Mouse (Mus musculus) neural tube, embryonic 13.5 days (tissue): Measurements from ENCODE around the gene Bax. TPM values are rescaled to one million over a fixed set of nuclear protein-coding genes. Genes with fewer than 3 reads are reported as not detected.
"Not testable (repeated sequence)": the region's sequence is repeated elsewhere in the genome, so short reads cannot be mapped to it uniquely, and the experiment has no call there.

ENCODE experiments used
- ATAC-seq: fragments of 200-750 bp; cut with Nextera tagmentation; 2 replicates; pipeline ENCODE4 v1.8.0; 2017; ENCODE audit warnings: low read depth, mild to moderate bottlenecking, moderate TSS enrichment, moderate library complexity
- H3K27ac ChIP-seq: fragments of 300-500 bp; sonication (generic); replicated peaks from 2 replicates; pipeline ENCODE4 v1.5.1; 2015; ENCODE audit warnings: moderate library complexity, mild to moderate bottlenecking, inconsistent platforms
- H3K27me3 ChIP-seq: fragments of 300-500 bp; sonication (generic); 2 replicates; pipeline ENCODE4 v1.6.1; 2015; ENCODE audit warnings: mild to moderate bottlenecking, inconsistent platforms
- H3K36me3 ChIP-seq: fragments of 300-500 bp; sonication (generic); 2 replicates; pipeline ENCODE4 v1.6.1; 2015; ENCODE audit warnings: mild to moderate bottlenecking, inconsistent platforms
- H3K4me1 ChIP-seq: fragments of 300-500 bp; sonication (generic); replicated peaks from 2 replicates; pipeline ENCODE4 v1.6.1; 2015; ENCODE audit warnings: inconsistent platforms
- H3K4me2 ChIP-seq: fragments of 300-500 bp; sonication (generic); 2 replicates; pipeline ENCODE4 v1.6.1; 2015; ENCODE audit warnings: inconsistent platforms, mild to moderate bottlenecking, moderate library complexity
- H3K4me3 ChIP-seq: fragments of 300-500 bp; sonication (generic); 2 replicates; pipeline ENCODE4 v1.5.1; 2015; ENCODE audit warnings: mild to moderate bottlenecking, inconsistent platforms
- H3K9ac ChIP-seq: fragments of 300-500 bp; sonication (generic); 2 replicates; pipeline ENCODE4 v1.6.1; 2015; ENCODE audit warnings: moderate library complexity, mild to moderate bottlenecking, inconsistent platforms
- H3K9me3 ChIP-seq: fragments of 300-500 bp; sonication (generic); 2 replicates; pipeline ENCODE4 v1.6.1; 2016; ENCODE audit warnings: inconsistent platforms
- WGBS: fragments of 180-500 bp; shearing (Covaris S2); methylation state at CpG from one replicate; pipeline ENCODE4 v1.1.7; 2015; 5-methylcytosine and 5-hydroxymethylcytosine counted together
- polyA plus RNA-seq: library from polyadenylated mRNA; unstranded; fragments of >200 nt; fragmentation: Nextera tagmentation; extraction: Ambion mirVana; gene quantifications from 2 replicates; pipeline ENCODE4 v1.2.1, GENCODE M21; 2015

Bax gene
- polyA plus RNA-seq, 1 experiment from 2014 or later = 237 TPM

DNA sequence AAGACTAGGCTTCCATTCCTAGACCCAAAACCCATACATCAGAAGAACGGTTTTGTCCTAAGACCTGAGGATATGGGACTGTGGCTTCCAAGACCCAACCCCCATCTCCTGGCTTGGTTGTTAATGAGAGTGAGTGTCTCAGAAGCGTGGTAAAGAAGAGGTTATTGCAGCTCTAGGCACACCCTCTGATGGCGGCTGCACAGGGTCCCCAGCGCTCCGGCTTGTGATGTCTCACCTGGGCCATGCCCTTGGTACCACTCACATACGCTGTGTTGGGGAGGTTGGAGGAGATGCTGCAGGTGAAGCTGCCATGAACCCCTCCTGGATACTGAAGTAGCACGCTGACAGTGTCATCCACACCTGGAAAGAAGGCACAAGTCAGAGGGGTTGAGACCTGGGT lies 12.1 kb upstream of the Bax start:
- Histone ChIP-seq H3K27me3 (no peaks in the 10 kb centered on the region), H3K4me1 (no peaks in the 10 kb centered on the region), H3K9me3 (no peaks in the 10 kb centered on the region), H3K27ac (no peak overlapping the region), H3K9ac (no peak overlapping the region), H3K4me2 (no peak overlapping the region), H3K4me3 (no peak overlapping the region), H3K36me3 (no peaks in the 10 kb centered on the region)
- 96% methylated on average over 7 of the region's 7 CpGs for WGBS
- ATAC-seq = no peak

DNA sequence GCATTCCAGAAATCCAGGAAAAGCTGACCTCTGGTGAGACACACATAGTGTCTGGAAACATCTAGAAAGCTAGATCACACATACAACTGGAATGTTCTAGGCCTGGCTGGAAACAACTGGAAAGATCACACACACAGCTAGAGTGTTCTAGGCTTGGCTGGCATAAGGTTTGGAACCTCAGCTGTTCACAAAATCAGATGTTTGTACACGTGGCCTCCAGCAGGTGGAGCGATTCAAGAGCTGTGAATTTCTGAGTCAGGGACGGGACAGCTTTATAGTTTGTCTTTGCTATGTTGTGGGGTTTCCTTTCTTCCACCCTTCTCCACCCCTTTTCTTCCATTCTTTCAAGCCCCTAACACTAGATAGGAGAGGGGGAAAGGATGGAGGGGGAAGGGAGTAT lies 10.3 kb upstream of the Bax start:
- Histone ChIP-seq H3K9ac (no peak overlapping the region), H3K4me2 (no peak overlapping the region), H3K36me3 (no peaks in the 10 kb centered on the region), H3K4me3 (no peak overlapping the region), H3K27ac (no peak overlapping the region), H3K4me1 (no peaks in the 10 kb centered on the region), H3K9me3 (no peaks in the 10 kb centered on the region), H3K27me3 (no peaks in the 10 kb centered on the region)
- 0 out of 2 replicates have a peak, but pooled peaks have one; percentile 6 for ATAC-seq
- WGBS = 13% methylated on average over 3 of the region's 3 CpGs

DNA sequence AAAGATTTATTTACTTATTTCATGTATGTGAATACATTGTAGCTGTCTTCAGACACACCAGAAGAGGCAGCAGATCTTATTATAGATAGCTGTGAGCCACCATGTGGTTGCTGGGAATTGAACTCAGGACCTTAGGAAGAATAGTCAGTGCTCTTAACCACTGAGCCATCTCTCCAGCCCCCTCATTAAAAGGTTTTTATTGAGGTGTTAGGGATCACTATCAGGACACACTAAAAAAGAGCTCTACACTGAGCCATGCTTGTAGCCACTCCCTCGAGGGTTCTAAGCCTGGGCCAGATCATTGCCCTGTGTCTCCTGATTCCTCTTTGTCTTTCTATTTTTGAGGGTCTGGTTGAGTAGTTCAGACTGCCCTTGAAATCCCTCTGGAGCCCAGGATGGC lies 9.8 kb upstream of the Bax start:
- no peak overlapping the region for H3K4me3 ChIP-seq
- no peak overlapping the region for H3K4me2 ChIP-seq
- no peak for ATAC-seq
- no peak overlapping the region for H3K9ac ChIP-seq
- no peak overlapping the region for H3K27ac ChIP-seq
- no peaks in the 10 kb centered on the region for H3K27me3 ChIP-seq
- 61% methylated on average over 1 of the region's 1 CpGs for WGBS
- H3K36me3 ChIP-seq = no peaks in the 10 kb centered on the region
- H3K4me1 ChIP-seq = no peaks in the 10 kb centered on the region
- no peaks in the 10 kb centered on the region for H3K9me3 ChIP-seq

DNA sequence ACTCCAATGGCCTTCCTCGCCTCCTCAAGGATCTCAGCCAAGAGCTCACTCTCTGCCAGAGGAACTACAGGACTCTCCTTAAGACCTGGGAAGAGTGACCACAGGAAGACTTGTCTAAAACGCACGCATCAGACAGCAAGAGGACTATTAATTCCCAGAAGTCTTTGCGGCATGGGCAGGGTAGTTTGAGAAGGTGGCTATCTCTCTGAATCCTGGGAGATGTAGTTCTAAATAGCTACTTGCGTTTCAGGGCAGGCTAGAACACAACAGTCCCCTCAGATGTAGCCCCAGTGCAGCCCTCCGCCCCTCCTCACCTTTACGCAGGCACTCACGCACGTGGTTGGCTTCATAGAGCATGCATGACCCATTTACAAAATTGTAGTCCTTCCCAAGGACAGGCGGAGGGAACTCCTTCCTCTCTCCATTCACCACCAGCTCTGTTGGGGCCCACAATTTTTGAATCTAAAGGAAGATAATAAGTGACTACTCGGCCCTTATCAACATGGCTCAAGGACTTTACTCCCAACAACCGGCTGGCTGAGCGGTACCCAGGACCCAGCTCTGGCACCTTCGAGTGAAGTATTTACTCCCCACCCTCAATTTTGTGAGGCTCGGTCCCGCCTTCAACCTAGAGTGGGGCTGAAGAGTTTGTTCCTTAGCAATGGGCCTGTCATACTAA lies 8.7 kb upstream of the Bax start:
- Histone ChIP-seq H3K36me3 (no peaks in the 10 kb centered on the region), H3K27me3 (no peaks in the 10 kb centered on the region), H3K4me1 (no peaks in the 10 kb centered on the region), H3K4me3 (peak overlapping the region; percentile 17), H3K27ac (no peak overlapping the region), H3K9ac (peak overlapping the region; percentile 38; the same call in 1 of the 2 replicates), H3K4me2 (peak overlapping the region; percentile 40), H3K9me3 (no peaks in the 10 kb centered on the region)
- 0 out of 2 replicates have a peak, but pooled peaks have one; percentile 38 for ATAC-seq
- 77% methylated on average over 16 of the region's 16 CpGs for WGBS

DNA sequence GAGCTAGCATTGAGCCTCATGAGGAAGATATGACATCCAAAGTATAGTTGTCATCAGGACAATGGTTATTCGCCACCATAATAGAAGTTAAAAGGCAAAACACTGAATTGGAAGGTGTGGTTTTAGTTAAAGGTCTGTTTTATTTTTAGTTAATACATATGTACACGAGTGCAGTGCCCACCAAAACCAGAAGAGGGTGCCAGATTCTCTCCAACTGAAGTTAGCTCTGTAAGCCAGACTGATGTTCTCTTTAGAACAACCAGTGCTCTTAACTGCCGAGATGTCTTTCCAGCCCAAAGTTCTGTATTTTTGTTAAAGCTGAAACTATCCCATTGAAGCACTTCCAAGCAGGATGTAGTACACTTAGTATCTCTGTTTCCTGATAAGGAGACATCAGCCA lies 4.2 kb upstream of the Bax start:
- no peak overlapping the region for H3K9ac ChIP-seq
- no peaks in the 10 kb centered on the region for H3K36me3 ChIP-seq
- H3K4me1 ChIP-seq = peaks cover 11% of the 10 kb centered on the region
- H3K4me3 ChIP-seq = no peak overlapping the region
- H3K27ac ChIP-seq = no peak overlapping the region
- 6% methylated on average over 3 of the region's 3 CpGs for WGBS
- H3K4me2 ChIP-seq = no peak overlapping the region
- H3K27me3 ChIP-seq = no peaks in the 10 kb centered on the region
- ATAC-seq = no peak
- no peaks in the 10 kb centered on the region for H3K9me3 ChIP-seq

DNA sequence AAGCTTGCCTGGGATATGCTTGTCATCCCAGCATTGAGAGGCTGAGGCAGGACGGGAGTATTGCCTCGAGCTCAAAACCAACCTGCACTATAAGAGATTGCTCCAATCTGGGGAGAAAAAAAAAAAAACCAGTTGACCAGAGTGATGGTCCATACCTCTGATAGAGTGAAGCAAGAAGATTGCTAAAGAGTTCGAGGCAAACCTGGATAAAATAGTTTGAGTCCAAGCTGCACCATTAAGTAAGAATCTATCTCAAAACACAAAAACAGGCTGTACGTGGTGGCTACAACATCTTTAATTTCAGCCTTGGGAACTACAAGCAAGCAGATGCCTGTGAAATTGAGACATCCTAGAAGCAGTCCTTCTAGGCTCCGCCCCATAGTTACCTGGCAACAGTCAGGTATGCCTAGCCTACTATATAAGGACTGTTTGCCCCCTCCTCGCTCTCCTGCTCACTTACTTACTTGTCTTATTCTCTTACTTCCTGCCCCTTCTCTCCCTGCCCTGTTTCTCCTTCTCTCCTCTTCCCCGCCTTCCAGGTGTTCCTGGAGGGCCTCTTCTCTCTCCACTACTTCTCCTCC lies 482 bp upstream of the Bax start:
- peak overlapping the region; percentile 94 for H3K4me3 ChIP-seq
- 39% methylated on average over 7 of the region's 7 CpGs for WGBS
- H3K36me3 ChIP-seq = peaks cover 35% of the 10 kb centered on the region
- peaks cover 31% of the 10 kb centered on the region for H3K4me1 ChIP-seq
- no peaks in the 10 kb centered on the region for H3K9me3 ChIP-seq
- H3K27me3 ChIP-seq = no peaks in the 10 kb centered on the region
- H3K27ac ChIP-seq = no peak overlapping the region
- H3K9ac ChIP-seq = peak overlapping the region; percentile 65
- peak; percentile 32; the same call in 1 of the 2 replicates for ATAC-seq
- H3K4me2 ChIP-seq = peak overlapping the region; percentile 87

DNA sequence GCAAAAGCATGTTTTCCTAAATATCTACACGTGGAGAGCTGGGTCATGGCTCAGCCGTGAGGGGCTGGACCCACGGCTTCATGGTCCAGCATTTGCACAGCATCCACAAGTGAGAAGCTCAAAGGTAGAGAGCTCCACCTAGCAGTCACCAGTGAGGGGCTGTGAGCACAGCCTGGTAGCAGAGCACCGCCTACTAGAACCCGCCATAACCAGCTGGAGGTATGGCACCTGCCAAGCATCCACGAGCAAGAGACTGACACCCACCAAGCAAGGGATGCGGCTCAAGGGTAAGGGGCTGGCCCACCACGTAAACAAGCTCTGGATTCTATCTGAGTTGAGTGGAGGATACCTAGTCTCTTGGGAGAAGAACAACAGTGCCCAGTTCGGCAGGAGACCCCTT lies 1.1 kb downstream of the Bax start:
- Histone ChIP-seq H3K9ac (peak overlapping the region; percentile 93), H3K4me3 (peak overlapping the region; percentile 94), H3K36me3 (peaks cover 40% of the 10 kb centered on the region), H3K27me3 (no peaks in the 10 kb centered on the region), H3K4me2 (peak overlapping the region; percentile 87), H3K9me3 (no peaks in the 10 kb centered on the region), H3K4me1 (peaks cover 46% of the 10 kb centered on the region), H3K27ac (no peak overlapping the region)
- ATAC-seq = no peak
- 81% methylated on average over 9 of the region's 9 CpGs for WGBS

DNA sequence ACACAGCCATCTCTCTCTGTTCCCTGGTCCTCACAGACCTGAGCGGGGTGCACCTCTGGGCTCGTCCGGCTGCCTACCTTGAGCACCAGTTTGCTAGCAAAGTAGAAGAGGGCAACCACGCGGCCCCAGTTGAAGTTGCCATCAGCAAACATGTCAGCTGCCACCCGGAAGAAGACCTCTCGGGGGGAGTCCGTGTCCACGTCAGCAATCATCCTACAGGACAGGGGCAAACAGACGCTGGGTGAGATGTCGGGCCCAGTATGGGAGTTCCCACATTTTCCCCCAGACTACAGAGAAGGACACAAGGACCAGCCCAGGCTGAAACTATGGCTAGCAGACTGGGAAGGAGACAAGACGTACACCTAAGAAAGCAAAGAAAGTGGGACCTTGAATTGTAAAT lies 1.6 kb downstream of the Bax start:
- no peaks in the 10 kb centered on the region for H3K27me3 ChIP-seq
- 96% methylated on average over 12 of the region's 12 CpGs for WGBS
- H3K9ac ChIP-seq = 0 out of 2 replicates have a peak overlapping the region, but pooled peaks have one; percentile 93
- no peaks in the 10 kb centered on the region for H3K9me3 ChIP-seq
- peaks cover 51% of the 10 kb centered on the region for H3K4me1 ChIP-seq
- H3K36me3 ChIP-seq = peaks cover 40% of the 10 kb centered on the region
- H3K27ac ChIP-seq = no peak overlapping the region
- H3K4me3 ChIP-seq = peak overlapping the region; percentile 94
- peak overlapping the region; percentile 87 for H3K4me2 ChIP-seq
- no peak for ATAC-seq

DNA sequence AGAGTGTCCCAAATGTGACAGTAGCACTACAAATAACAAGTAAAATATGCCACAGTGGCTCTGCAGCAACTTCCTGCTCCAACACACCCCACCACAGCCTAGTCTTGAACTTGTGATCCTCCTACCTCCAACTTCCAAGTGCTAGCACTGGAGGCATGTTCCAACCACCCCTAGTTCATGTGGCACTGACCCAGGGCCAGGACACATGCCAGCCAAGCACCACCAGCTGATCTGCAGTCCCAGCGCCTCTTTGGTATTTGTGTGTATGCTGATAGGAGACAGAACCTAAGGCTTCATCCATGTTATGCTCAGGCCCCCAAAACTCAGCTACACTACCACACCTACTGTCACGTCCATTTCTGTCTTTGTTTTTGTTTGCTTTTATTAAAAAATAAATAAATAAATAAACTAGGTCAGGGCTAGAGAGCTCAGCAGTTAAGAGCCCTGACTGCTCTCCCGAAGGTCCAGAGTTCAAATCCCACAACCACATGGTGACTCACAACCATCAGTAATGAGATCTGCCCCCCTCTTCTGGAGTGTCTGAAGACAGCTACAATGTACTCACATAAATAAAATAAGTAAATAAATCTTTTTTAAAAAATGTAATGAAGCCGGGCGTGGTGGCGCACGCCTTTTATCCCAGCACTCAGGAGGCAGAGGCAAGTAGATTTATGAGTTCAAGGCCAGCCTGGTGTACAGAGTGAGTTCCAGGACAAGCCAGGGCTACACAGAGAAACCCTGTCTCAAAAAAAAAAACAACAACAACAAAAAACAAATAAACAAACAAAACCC lies 2.5 kb downstream of the Bax start:
- Histone ChIP-seq H3K36me3 (peaks cover 40% of the 10 kb centered on the region), H3K9ac (no peak overlapping the region), H3K27ac (no peak overlapping the region), H3K4me2 (no peak overlapping the region), H3K27me3 (no peaks in the 10 kb centered on the region), H3K4me3 (no peak overlapping the region), H3K4me1 (peaks cover 53% of the 10 kb centered on the region), H3K9me3 (no peaks in the 10 kb centered on the region)
- ATAC-seq = no peak
- 95% methylated on average over 7 of the region's 7 CpGs for WGBS

DNA sequence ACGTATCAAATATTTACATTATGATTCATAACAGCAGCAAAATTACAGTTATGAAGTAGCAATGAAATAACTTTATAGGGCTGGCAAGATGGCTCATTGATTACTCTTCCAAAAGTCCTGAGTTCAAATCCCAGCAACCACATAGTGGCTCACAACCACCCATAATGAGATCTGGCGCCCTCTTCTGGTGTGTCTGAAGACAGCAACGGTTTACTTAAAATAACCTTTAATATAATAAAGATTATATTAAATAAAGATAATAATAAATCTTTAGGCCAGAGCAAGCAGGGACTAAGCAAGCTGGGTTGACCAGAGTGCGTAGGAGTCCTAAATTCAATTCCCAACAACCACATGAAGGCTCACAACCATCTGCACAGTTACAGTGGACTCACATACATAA lies 3.8 kb downstream of the Bax start:
- H3K27me3 ChIP-seq, H3K27ac ChIP-seq, H3K9me3 ChIP-seq, H3K9ac ChIP-seq, H3K4me2 ChIP-seq, H3K4me3 ChIP-seq, ATAC-seq: not testable (repeated sequence)
- WGBS = 85% methylated on average over 4 of the region's 4 CpGs
- H3K4me1 ChIP-seq = peaks cover 59% of the 10 kb centered on the region
- peaks cover 45% of the 10 kb centered on the region for H3K36me3 ChIP-seq

DNA sequence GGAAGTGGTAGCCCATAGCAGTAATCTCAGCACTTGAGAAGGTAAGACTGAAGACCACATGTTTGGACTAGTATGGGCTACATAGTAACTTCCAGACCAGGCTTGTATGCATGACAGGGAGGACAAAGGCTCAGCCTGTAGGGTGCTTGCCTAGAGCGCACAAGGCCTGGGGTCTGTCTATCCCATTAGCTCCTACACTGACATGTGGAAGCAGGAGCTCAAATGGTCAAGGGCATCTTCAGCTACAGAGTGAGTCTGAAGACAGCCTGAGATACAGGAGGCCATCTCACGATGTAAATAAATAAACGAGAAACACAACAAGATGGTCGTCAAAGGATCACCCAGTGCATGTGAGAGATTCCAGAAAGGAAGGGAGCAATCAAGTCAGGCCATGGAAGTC lies 4.4 kb downstream of the Bax start:
- no peak for ATAC-seq
- Histone ChIP-seq H3K4me2 (no peak overlapping the region), H3K9me3 (no peaks in the 10 kb centered on the region), H3K4me3 (no peak overlapping the region), H3K27ac (no peak overlapping the region), H3K9ac (no peak overlapping the region), H3K36me3 (peaks cover 51% of the 10 kb centered on the region), H3K27me3 (no peaks in the 10 kb centered on the region), H3K4me1 (peaks cover 62% of the 10 kb centered on the region)
- whole genome bisulfite sequencing = 95% methylated on average over 4 of the region's 4 CpGs

DNA sequence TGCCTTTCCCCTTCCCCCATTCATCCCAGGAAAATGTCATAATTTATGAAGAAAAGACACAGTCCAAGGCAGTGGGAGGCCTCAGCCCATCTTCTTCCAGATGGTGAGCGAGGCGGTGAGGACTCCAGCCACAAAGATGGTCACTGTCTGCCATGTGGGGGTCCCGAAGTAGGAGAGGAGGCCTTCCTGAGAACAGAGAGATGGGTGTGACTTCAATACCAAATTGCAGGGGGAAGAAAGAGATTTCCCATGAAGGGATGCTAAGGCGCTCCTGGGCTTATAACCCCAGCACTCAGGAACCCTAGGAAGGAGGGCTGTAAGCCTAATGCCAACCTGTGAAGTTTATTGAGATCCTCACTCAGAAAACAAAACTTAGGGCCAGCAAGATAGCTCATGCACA lies 4.9 kb downstream of the Bax start:
- H3K9me3 ChIP-seq = no peaks in the 10 kb centered on the region
- H3K27ac ChIP-seq = peak overlapping the region; percentile 54; the same call in 1 of the 2 replicates
- peaks cover 64% of the 10 kb centered on the region for H3K4me1 ChIP-seq
- H3K4me3 ChIP-seq = no peak overlapping the region
- WGBS = 72% methylated on average over 4 of the region's 4 CpGs
- H3K36me3 ChIP-seq = peaks cover 56% of the 10 kb centered on the region
- no peak for ATAC-seq
- no peaks in the 10 kb centered on the region for H3K27me3 ChIP-seq
- H3K9ac ChIP-seq = peak overlapping the region; percentile 54
- H3K4me2 ChIP-seq = no peak overlapping the region
